Mouse (Mus musculus) MEL (cell line): ENCODE results near the gene Uvssa. TPM values are rescaled to one million over a fixed set of nuclear protein-coding genes. Genes with fewer than 3 reads are reported as not detected.

Source experiments
- DNase-seq: peaks from one replicate; pipeline ENCODE4 v3.0.0; 2011; ENCODE audit warnings: low read depth, low spot score
- H3K27ac ChIP-seq: 2 replicates; pipeline ENCODE4 v1.5.1; 2012; ENCODE audit warnings: low read depth, mild to moderate bottlenecking, control low read depth, low read length, moderate library complexity; ENCODE audit not compliant: control insufficient read depth
- H3K27me3 ChIP-seq, 2 experiments: fragments of 150-350 bp in 1 of 2; sonication (generic) in 1 of 2; 2 replicates each; pipeline ENCODE4 v1.6.1; 2012; ENCODE audit warnings: low read length in 2 of 2, mild to moderate bottlenecking in 2 of 2, improper control_type of control experiment in 1 of 2, moderate library complexity in 1 of 2; ENCODE audit not compliant: insufficient read depth in 2 of 2, control insufficient read depth in 1 of 2
- H3K36me3 ChIP-seq, 2 experiments: 2 replicates each; pipeline ENCODE4 v1.6.1; 2012 to 2014; ENCODE audit warnings: low read length in 2 of 2, improper control_type of control experiment in 1 of 2, inconsistent platforms in 1 of 2, mild to moderate bottlenecking in 1 of 2; ENCODE audit not compliant: insufficient read depth in 2 of 2, control insufficient read depth in 1 of 2
- H3K4me1 ChIP-seq, 2 experiments: fragments of 150-350 bp in 1 of 2; sonication (generic) in 1 of 2; 2 replicates each; pipeline ENCODE4 v1.6.1; 2012; ENCODE audit warnings: low read length in 2 of 2, improper control_type of control experiment in 1 of 2, mild to moderate bottlenecking in 1 of 2; ENCODE audit not compliant: insufficient read depth in 2 of 2, control insufficient read depth in 1 of 2
- H3K4me3 ChIP-seq, 2 experiments: fragments of 150-350 bp in 1 of 2; sonication (generic) in 1 of 2; 2 replicates each; pipeline ENCODE4 v1.5.1; 2012; ENCODE audit warnings: low read depth in 2 of 2, low read length in 2 of 2, mild to moderate bottlenecking in 2 of 2, moderate library complexity in 2 of 2, control low read depth in 1 of 2, improper control_type of control experiment in 1 of 2; ENCODE audit not compliant: control insufficient read depth in 1 of 2, insufficient read depth in 1 of 2
- H3K79me2 ChIP-seq: 2 replicates; pipeline ENCODE4 v1.6.1; 2012; ENCODE audit warnings: mild to moderate bottlenecking, low read length, moderate library complexity; ENCODE audit not compliant: control insufficient read depth, poor library complexity, insufficient read depth
- H3K9ac ChIP-seq: 2 replicates; pipeline ENCODE4 v1.6.1; 2012; ENCODE audit warnings: low read depth, mild to moderate bottlenecking, control low read depth, low read length, moderate library complexity; ENCODE audit not compliant: control insufficient read depth, poor library complexity, severe bottlenecking
- H3K9me3 ChIP-seq: fragments of 150-350 bp; sonication (generic); replicated peaks from 2 replicates; pipeline ENCODE4 v1.6.1; 2012; ENCODE audit warnings: mild to moderate bottlenecking, low read length, improper control_type of control experiment, moderate library complexity; ENCODE audit not compliant: insufficient read depth
- BHLHE40 ChIP-seq: IDR thresholded peaks from 2 replicates; pipeline ENCODE4 v1.6.1; 2012; ENCODE audit warnings: low read depth, mild to moderate bottlenecking, inconsistent platforms, low read length, improper control_type of control experiment, borderline replicate concordance
- CHD1 ChIP-seq: IDR thresholded peaks from 2 replicates; pipeline ENCODE4 v1.6.1; 2012; ENCODE audit warnings: low read depth, mild to moderate bottlenecking, inconsistent platforms, low read length, improper control_type of control experiment
- CHD2 ChIP-seq: IDR thresholded peaks from 2 replicates; pipeline ENCODE4 v1.6.1; 2011; ENCODE audit warnings: low read length, improper control_type of control experiment
- CTCF ChIP-seq, 3 experiments: IDR thresholded peaks in 2 of 3; conservative IDR thresholded peaks in 1 of 3; 2 replicates each; pipeline ENCODE4 v1.5.1; 2011 to 2012; ENCODE audit warnings: low read length in 3 of 3, low read depth in 2 of 3, mild to moderate bottlenecking in 2 of 3, improper control_type of control experiment in 1 of 3, inconsistent platforms in 1 of 3, mixed read lengths in 1 of 3, moderate library complexity in 1 of 3; ENCODE audit not compliant: control insufficient read depth in 1 of 3, insufficient read depth in 1 of 3, poor library complexity in 1 of 3, severe bottlenecking in 1 of 3
- EP300 ChIP-seq, 2 experiments: IDR thresholded peaks; 2 replicates each; pipeline ENCODE4 v1.6.1; 2011; ENCODE audit warnings: improper control_type of control experiment in 2 of 2, low read length in 2 of 2, low read depth in 1 of 2, mild to moderate bottlenecking in 1 of 2
- GATA1 ChIP-seq: IDR thresholded peaks from 2 replicates; pipeline ENCODE4 v1.6.1; 2011; ENCODE audit warnings: low read depth, low read length, improper control_type of control experiment
- HCFC1 ChIP-seq: IDR thresholded peaks from 2 replicates; pipeline ENCODE4 v1.6.1; 2012; ENCODE audit warnings: low read depth, mild to moderate bottlenecking, inconsistent platforms, low read length, improper control_type of control experiment, moderate library complexity
- JUND ChIP-seq: IDR thresholded peaks from 2 replicates; pipeline ENCODE4 v1.6.1; 2011; ENCODE audit warnings: low read depth, mild to moderate bottlenecking, improper control_type of control experiment, low read length
- KAT2A ChIP-seq: conservative IDR thresholded peaks from 2 replicates; pipeline ENCODE4 v1.6.1; 2012; ENCODE audit warnings: low read depth, low read length, improper control_type of control experiment, inconsistent platforms
- MAFK ChIP-seq: IDR thresholded peaks from 2 replicates; pipeline ENCODE4 v1.6.1; 2011; ENCODE audit warnings: low read depth, mild to moderate bottlenecking, low read length, improper control_type of control experiment, borderline replicate concordance
- MAX ChIP-seq: IDR thresholded peaks from 2 replicates; pipeline ENCODE4 v1.6.1; 2011; ENCODE audit warnings: low read length, improper control_type of control experiment
- MAZ ChIP-seq: IDR thresholded peaks from 2 replicates; pipeline ENCODE4 v1.6.1; 2012; ENCODE audit warnings: low read depth, mild to moderate bottlenecking, inconsistent platforms, low read length, improper control_type of control experiment
- MXI1 ChIP-seq: IDR thresholded peaks from 2 replicates; pipeline ENCODE4 v1.6.1; 2011; ENCODE audit warnings: mild to moderate bottlenecking, low read depth, low read length, improper control_type of control experiment
- MYB ChIP-seq: IDR thresholded peaks from 2 replicates; pipeline ENCODE4 v1.6.1; 2011; ENCODE audit warnings: mild to moderate bottlenecking, low read depth, low read length, improper control_type of control experiment
- MYC ChIP-seq: IDR thresholded peaks from 2 replicates; pipeline ENCODE4 v1.6.1; 2011; ENCODE audit warnings: low read depth, mild to moderate bottlenecking, low read length, improper control_type of control experiment, moderate library complexity
- NRF1 ChIP-seq: IDR thresholded peaks from 2 replicates; pipeline ENCODE4 v1.6.1; 2014; ENCODE audit warnings: low read depth, mild to moderate bottlenecking, inconsistent platforms, low read length, improper control_type of control experiment, moderate library complexity; ENCODE audit not compliant: poor library complexity, insufficient read depth, severe bottlenecking
- POLR2A ChIP-seq, 2 experiments: IDR thresholded peaks; 2 replicates each; pipeline ENCODE4 v1.6.1; 2011 to 2012; ENCODE audit warnings: low read length in 2 of 2, mild to moderate bottlenecking in 2 of 2, control low read depth in 1 of 2, improper control_type of control experiment in 1 of 2, low read depth in 1 of 2, moderate library complexity in 1 of 2; ENCODE audit not compliant: control insufficient read depth in 1 of 2, insufficient read depth in 1 of 2, poor library complexity in 1 of 2
- SIN3A ChIP-seq: IDR thresholded peaks from 2 replicates; pipeline ENCODE4 v1.6.1; 2012; ENCODE audit warnings: low read length, improper control_type of control experiment, inconsistent platforms
- SMC3 ChIP-seq: IDR thresholded peaks from 2 replicates; pipeline ENCODE4 v1.6.1; 2011; ENCODE audit warnings: low read depth, low read length, improper control_type of control experiment
- TAL1 ChIP-seq: IDR thresholded peaks from 2 replicates; pipeline ENCODE4 v1.6.1; 2012; ENCODE audit warnings: mild to moderate bottlenecking, inconsistent platforms, low read length, moderate library complexity, mixed read lengths
- TBP ChIP-seq: IDR thresholded peaks from 2 replicates; pipeline ENCODE4 v1.8.0; 2011; ENCODE audit warnings: low read depth, low read length, improper control_type of control experiment
- TCF12 ChIP-seq: IDR thresholded peaks from 2 replicates; pipeline ENCODE4 v1.6.1; 2014; ENCODE audit warnings: low read depth, mild to moderate bottlenecking, inconsistent platforms, low read length, improper control_type of control experiment, moderate library complexity
- UBTF ChIP-seq: IDR thresholded peaks from 2 replicates; pipeline ENCODE4 v1.6.1; 2012; ENCODE audit warnings: low read depth, mild to moderate bottlenecking, inconsistent platforms, low read length, improper control_type of control experiment, moderate library complexity, borderline replicate concordance; ENCODE audit not compliant: insufficient read depth
- USF1 ChIP-seq: IDR thresholded peaks from 2 replicates; pipeline ENCODE4 v1.6.1; 2014; ENCODE audit warnings: low read depth, mild to moderate bottlenecking, inconsistent platforms, low read length, improper control_type of control experiment, moderate library complexity
- ZC3H11A ChIP-seq: IDR thresholded peaks from 2 replicates; pipeline ENCODE4 v1.6.1; 2012; ENCODE audit warnings: low read depth, mild to moderate bottlenecking, inconsistent platforms, low read length, improper control_type of control experiment
- ZNF384 ChIP-seq: IDR thresholded peaks from 2 replicates; pipeline ENCODE4 v1.6.1; 2012; ENCODE audit warnings: low read depth, mild to moderate bottlenecking, inconsistent platforms, low read length, improper control_type of control experiment
- polyA plus RNA-seq, 2 experiments: library from polyadenylated mRNA; stranded (reverse) in 1 of 2; unstranded in 1 of 2; fragments of >175 nt in 1 of 2; fragments of >200 nt in 1 of 2; gene quantifications; 2 replicates each; pipeline versions ENCODE4 v1.2.1 to v1.2.4; 2012; ENCODE audit warnings: low replicate concordance in 2 of 2, low read depth in 1 of 2; ENCODE audit not compliant: insufficient read length in 2 of 2, insufficient read depth in 1 of 2, missing spikeins in 1 of 2
- total RNA-seq: library from RNA; depleted of rRNA; stranded (reverse); fragments of 300-350 nt; gene quantifications from 2 replicates; pipeline ENCODE4 v1.2.3, GENCODE M21; 2012

The Uvssa gene
- total and polyA plus RNA-seq, 3 experiments = 6.3 to 10.6 TPM; not detected in 1

- DNase-seq = no peak
- Histone ChIP-seq H3K4me3 (no peak overlapping the region), H3K9me3 (no peaks in the 10 kb centered on the region), H3K36me3 (peaks cover 9 to 26% of the 10 kb centered on the region in 2 experiments), H3K9ac (no peak overlapping the region), H3K27me3 (no peaks in the 10 kb centered on the region), H3K27ac (no peak overlapping the region), H3K79me2 (peaks cover 43% of the 10 kb centered on the region), H3K4me1 (peaks cover 2 to 4% of the 10 kb centered on the region in 2 experiments; a peak in 2 of 4 replicates)
- TF ChIP-seq ZC3H11A = no peak
- no peak for TF ChIP-seq MAX
- TF ChIP-seq MXI1 = no peak
- no peak for TF ChIP-seq GATA1
- TF ChIP-seq CHD2 = no peak
- no peak for TF ChIP-seq SMC3
- TF ChIP-seq TAL1 = no peak
- no peak for TF ChIP-seq TBP
- no peak for TF ChIP-seq TCF12
- no peak for TF ChIP-seq CHD1
- TF ChIP-seq POLR2A (IDR thresholded peaks at IDR 0.05; ENCODE audit: control insufficient read depth in 1 of 2, insufficient read depth in 1 of 2, low read depth in 1 of 2, low read length in 2 of 2, poor library complexity in 1 of 2) = no peak
These were observed 19.9 kb upstream of the Uvssa start for GRCm38 (mm10) chr5:33358467-33358866.

GRCm38 (mm10) chr5:33363263-33363662 lies 15.1 kb upstream of the Uvssa start:
- peaks cover 3% of the 10 kb centered on the region for H3K79me2 ChIP-seq
- H3K9ac ChIP-seq = no peak overlapping the region
- H3K4me1 ChIP-seq = no peaks in the 10 kb centered on the region
- no peak for DNase-seq
- H3K27me3 ChIP-seq = no peaks in the 10 kb centered on the region
- no peak overlapping the region for H3K4me3 ChIP-seq
- no peaks in the 10 kb centered on the region for H3K9me3 ChIP-seq
- H3K36me3 ChIP-seq = peaks cover 4 to 36% of the 10 kb centered on the region in 2 experiments
- no peak overlapping the region for H3K27ac ChIP-seq
- no peak for TF ChIP-seq JUND
- no peak for TF ChIP-seq MYB
- TF ChIP-seq NRF1 = no peak
- TF ChIP-seq MYC = no peak
- TF ChIP-seq MAZ = no peak
- TF ChIP-seq ZC3H11A = no peak

- Histone ChIP-seq H3K9me3 (no peaks in the 10 kb centered on the region), H3K4me1 (no peaks in the 10 kb centered on the region), H3K27ac (no peak overlapping the region), H3K36me3 (peaks cover 0 to 33% of the 10 kb centered on the region in 2 experiments; a peak in 2 of 4 replicates), H3K4me3 (no peak overlapping the region), H3K27me3 (no peaks in the 10 kb centered on the region), H3K9ac (no peak overlapping the region), H3K79me2 (no peaks in the 10 kb centered on the region)
- DNase-seq = no peak
- no peak for TF ChIP-seq CHD1
- no peak for TF ChIP-seq KAT2A
- no peak for TF ChIP-seq MAZ
- no peak for TF ChIP-seq ZNF384
- no peak for TF ChIP-seq CTCF (IDR thresholded peaks at IDR 0.05 in 2 of 3, conservative IDR thresholded peaks at IDR 0.05 in 1 of 3; ENCODE audit: control insufficient read depth in 1 of 3, insufficient read depth in 1 of 3, low read depth in 2 of 3, low read length in 3 of 3, poor library complexity in 1 of 3, severe bottlenecking in 1 of 3)
- no peak for TF ChIP-seq NRF1
- no peak for TF ChIP-seq MYC
- TF ChIP-seq HCFC1 = no peak
- no peak for TF ChIP-seq MAFK
- no peak for TF ChIP-seq EP300 (IDR thresholded peaks at IDR 0.05; ENCODE audit: low read depth in 1 of 2, low read length in 2 of 2)
- TF ChIP-seq MYB = no peak
- TF ChIP-seq USF1 = no peak
- no peak for TF ChIP-seq BHLHE40
- TF ChIP-seq SIN3A = no peak
- TF ChIP-seq MXI1 = no peak
- TF ChIP-seq CHD2 = no peak
- no peak for TF ChIP-seq POLR2A (IDR thresholded peaks at IDR 0.05; ENCODE audit: control insufficient read depth in 1 of 2, insufficient read depth in 1 of 2, low read depth in 1 of 2, low read length in 2 of 2, poor library complexity in 1 of 2)
- no peak for TF ChIP-seq UBTF
These were observed 9.7 kb upstream of the Uvssa start for GRCm38 (mm10) chr5:33368651-33369050.
